Mouse (Mus musculus): ENCODE results near the gene Gmnn.
"Not testable (repeated sequence)": the region's sequence is repeated elsewhere in the genome, so short reads cannot be mapped to it uniquely, and the experiment has no call there.

The Gmnn gene

DNA sequence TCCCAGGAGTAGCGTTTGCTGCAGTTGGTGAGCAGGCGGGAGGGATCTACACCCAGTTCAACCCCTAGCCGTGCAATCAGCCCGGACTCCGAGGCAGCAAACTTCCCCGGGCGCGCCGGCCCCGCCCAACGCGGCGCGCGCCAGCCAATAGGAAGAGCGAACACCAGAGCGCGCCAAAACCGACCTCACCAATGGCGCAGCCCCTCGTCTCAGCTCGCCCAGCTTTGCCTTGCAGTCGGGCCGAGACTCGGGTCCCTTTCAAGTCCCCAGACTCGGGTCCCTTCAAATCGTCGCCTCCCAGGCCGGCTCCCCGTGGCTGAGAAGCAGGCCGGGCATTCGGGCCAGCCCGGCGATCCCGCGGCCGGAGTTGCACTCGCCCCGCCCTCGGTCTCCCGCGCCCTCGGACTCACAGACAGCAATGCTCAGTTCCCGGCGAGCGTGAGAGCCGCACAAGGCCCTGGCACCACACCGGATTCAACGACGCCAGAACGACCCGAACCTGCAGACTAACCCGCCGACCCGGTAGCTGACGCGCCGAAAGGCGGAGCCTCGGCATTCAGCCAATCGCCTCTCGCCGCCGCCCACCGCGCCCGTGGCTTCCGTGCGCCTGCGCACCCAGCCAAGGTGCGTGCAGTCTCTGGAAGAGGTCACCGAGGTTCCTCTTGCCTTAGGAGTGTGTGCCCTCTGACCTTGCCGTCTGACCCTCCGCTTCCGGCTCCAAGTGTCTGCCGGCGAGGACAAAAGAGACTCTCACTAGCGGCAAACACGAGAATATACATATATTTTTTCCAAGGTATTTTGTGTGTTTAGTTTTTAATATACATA is at the start of gene Gmnn:
TSS of gene Gmnn (minus strand) at position 521 of the 825 bp plus-strand sequence.
- peak; percentile 91 for DNase-seq

DNA sequence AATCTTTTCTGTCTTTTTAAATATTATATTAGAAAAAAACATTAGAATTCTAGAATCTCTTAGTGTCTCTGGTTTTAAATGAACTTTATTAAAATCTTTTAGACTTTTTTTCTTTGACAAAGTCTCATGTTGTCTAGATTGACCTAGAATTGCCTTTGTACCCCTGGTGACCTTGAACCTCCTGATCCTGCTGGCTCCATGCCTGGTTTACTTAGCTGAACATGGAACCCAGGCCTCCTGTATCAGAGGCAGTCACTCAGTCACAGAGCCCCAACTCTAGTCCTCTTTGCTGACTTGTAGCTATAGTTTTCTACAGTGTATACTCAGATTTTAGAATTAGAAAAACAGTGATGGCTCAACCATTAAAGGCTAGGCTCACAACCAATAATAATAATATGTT is 44.4 kb upstream of the Gmnn start:
- no peak for DNase-seq

DNA sequence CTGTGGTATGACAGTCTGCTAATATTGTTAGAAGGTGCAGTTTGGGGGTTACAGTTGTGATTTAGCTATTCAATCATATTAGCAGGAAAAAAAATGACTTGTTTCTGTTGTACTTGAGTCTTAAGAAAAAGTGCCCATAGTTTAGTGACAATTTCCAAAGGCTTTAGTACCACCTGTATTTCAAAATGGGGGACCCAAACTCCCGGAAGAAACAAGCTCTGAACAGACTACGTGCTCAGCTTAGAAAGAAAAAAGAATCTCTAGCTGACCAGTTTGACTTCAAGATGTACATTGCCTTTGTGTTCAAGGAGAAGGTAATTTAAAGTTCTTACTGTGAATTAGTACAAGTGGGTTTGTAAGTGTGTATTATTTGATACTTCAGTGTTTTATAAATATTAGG is 41.5 kb upstream of the Gmnn start:
- DNase-seq = no peak

DNA sequence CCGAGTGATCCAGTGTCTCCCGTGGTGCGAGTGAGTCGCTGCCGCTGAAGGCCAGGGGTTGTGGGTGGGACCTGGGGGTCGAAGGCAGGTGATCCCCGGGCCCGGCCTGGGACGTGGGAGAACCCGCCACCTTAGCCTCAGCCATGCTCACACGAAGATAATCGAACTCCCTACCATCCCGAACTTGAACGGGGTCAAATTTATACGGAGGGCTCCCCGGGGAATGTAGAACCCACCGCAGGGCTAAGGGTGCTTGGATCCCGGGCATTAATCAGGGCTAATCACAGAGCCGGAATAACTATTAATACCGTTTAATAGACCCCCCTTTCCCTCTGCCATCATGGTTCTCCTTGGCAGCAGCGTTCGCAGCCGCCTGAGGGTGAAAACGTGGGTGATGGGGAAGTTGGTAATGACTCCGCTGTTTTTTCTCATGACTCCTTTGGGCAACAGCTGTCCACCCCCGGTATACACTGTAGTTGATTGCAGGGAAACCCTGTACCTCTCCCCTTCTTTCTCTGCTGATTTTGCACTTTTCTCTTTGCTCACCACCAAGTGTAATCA is 40.5 kb upstream of the Gmnn start:
- DNase-seq = peak; percentile 61 to 62

DNA sequence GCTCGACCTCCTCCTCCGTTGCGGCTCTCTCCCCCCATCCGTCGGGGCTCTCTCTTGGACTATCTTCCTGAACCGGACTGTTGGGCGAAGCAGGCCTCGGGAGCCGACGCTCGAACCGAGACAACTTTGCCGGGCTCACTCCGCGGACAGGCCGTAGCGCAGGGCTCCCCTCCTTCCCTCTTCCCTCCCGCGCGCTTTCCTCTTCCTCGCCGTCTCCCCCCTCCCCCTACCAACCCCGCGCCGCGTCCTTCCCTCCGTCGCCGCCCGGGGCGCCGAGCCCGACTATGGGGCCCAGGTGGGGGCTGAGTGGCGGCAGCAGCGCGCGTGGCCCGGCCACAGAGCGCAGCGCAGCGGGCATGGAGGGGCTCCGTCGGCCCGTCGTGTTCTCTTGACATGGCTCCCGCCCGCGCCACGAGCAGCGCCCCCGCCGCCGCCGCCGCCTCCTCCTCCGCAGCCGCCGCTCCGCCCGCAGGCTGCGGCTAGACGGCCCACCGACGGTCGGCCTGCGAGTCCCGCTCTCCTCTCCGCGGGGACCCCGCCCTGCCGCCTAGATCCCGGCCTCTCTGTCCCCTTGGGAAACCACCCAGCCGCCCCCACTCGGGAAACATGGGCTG is 39.7 kb upstream of the Gmnn start, which contains the start of gene BC005537:
TSS of gene BC005537 (plus strand) at position 350 of the 614 bp plus-strand sequence.
- peak; percentile 78 to 83 for DNase-seq

DNA sequence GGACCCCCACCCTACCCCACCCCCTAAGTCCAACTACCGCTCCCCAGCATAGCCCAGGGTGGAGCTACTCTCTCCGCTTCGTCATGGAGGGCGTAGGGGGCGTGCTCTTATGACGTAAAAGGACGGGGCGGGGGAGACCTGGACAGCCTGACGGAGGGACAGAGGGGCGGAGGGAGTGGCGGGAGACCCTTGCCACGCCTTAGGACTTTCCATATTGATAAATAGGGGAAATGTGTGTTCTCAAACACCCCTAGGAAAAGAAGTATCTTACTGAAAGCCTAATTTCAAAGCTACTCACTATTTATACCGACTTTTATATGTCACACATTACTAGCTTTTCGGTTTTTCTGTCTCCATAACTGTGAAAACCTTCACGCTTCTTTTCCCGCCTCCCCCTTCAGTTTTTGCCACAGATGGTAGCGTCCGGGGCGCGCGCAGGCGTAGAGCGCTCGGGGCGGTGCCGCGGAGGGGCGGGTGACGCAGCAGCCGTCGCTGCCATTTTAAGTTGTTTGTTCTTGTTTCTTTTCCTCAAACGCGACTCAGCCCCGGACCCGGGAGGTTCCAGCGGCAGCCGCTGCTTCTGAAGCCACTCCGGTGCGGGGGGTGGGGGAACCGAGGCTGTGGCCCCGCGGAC is 39.1 kb upstream of the Gmnn start:
- peak; percentile 99 to 100 for DNase-seq

DNA sequence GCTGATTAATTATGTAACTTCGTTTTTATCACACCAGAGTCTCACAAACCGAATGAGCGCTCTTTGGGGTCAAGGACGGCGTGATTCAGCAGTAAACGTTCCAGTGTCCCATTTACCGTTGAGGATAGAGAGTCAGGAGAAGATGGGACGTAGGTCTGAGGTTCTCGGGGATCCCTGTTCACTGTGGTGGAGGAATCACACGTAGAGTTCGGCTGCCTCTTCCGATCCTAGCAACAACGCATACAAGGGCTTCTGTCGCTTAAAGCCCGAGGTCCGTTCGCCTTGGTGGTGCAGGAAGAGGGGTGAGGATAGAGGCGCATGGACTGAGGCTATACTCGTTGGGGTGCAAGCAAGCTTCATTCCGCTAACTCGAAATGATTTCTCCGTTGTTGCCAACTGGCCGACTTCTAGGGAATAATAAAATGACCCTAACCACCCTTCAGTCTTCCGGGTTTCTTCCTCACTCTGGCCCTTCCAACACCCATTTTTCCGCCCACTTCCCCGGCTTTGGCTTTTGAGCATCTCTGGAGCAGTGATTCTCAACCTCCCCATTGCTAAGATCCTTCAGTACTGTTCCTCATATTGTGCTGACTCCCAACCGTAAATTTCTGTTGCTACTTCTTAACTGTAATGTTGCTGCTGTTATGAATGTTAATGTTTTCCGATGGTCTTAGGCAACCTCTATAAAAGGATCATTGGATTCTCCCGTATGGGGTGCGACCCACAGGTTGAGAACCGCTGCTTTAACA is 38.4 kb upstream of the Gmnn start:
- DNase-seq = peak; percentile 28 to 40

DNA sequence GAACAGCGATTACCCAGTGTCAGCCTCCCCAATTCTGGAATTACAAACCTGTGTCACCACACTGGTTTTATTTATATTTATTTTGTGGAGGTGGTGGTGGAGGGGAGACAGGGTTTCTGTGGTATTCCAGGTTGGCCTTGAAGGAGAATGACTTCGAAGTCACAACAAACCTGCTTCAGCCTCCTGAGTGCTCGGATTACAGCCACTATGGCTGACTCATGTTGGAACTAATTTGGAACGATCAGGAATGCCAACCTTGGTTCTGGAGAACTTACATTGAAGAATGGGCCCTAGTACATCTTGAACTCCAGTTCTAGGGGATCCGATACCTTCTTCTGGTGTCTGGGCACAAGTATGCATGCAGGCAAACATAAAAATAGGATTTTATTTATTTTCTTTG is 37.7 kb upstream of the Gmnn start:
- no peak for DNase-seq

DNA sequence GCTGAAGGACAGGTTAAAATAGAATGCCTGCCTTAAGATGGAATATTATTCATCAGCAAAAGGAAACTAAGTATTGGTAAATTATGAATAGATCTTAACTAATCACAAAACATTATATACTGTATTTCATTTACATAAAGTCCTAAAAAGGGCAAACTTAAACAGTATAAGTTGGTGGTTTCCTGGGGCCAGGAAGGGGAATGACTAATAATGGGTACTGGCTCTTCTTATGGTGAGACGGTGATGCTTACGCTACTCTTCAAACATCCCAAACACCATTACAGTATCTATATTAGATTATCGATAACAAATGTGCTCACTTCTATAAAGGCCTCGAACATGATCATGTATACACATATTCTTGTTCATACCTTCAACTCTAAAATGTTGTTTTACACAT is 37.0 kb upstream of the Gmnn start:
- DNase-seq = no peak

DNA sequence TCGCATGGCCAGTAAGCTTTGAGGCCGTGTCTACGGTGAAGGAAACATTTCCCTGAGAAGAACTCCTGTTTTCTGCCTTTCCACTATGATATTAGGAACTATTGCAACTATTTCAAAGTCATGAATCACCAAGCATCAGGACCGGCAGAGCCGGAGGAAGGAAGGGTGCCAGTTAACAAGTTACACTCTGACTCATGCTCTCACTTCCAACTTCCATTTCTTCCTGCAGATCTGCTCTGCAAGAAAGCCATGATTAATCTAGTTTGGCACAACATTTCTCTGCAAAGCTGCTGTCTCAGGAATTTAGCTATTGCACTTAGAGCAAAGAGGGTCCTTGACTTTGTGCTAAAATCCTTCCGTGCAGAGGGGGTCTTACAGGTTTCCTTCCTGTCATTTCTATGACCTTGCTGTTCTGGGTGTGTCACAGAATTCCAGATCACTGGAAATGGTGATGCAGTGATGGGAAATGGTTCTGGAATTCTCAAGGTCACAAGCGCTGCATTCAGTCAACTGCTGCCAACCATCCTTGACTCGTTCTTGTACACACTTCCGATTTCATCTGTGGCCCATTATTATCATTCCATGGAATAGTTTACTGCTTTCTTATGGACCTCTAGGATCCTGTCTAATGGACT is 30.8 kb upstream of the Gmnn start:
- no peak for DNase-seq

DNA sequence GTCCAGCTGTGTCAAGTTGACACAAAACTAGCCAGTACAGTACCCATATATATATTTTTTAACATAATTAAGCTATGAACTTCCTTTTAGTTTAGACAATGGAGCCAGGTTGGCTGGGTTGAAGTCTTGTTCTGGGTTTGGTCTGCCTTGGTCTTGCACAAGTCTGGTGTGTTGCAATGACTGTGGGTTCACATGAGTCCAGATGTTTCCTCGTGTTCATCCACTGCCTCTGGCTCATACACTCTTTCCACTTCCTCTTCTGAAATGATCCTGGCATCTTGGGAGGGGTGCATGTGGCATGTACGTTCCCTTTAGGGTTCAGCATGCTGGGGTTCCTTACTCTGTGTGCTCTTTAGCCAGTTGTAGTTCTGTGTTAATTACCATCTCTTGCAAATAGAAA is 29.6 kb upstream of the Gmnn start:
- DNase-seq = no peak

DNA sequence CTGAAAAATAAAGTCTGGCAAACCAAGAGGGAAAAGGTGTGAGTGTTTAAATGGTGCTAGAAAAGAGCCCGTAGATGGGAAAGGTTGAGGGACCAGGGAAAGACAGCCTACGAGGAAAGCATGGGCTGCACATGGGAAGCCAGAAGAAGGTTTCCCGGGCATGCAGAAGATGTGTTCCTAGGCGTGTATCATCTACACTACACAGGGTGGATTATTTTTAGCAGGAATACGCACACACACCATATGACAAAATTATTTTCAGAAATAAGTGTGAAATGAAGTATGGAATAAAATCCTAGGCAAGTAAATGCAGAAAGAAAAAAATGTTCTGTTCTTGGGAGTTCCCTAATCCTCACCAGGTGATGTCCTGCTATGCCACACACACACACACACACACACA is 25.8 kb upstream of the Gmnn start:
- no peak for DNase-seq

DNA sequence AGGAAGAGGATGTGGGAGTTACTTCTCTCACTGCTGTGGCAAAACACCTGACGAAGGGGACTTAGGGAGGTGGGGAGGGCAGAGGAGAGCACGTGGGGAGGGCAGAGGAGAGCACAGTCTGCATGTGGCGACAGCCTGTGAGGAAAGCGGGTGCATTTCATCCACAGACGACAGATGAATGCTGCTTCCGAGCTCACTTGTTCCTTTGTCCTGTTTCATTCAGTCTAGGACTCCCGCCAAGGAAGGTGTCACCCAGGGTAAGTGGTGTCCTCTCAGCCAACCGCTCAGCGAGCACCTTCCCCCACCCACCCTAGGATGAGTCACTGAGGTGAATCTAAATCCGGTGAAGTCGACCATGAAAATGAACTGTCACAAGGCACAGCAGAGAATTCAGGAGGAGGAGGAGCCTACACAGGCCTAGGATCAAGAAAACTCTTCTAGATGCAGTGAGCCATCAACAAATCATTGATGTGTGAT is 24.3 kb upstream of the Gmnn start:
- peak; percentile 39 to 47 for DNase-seq

DNA sequence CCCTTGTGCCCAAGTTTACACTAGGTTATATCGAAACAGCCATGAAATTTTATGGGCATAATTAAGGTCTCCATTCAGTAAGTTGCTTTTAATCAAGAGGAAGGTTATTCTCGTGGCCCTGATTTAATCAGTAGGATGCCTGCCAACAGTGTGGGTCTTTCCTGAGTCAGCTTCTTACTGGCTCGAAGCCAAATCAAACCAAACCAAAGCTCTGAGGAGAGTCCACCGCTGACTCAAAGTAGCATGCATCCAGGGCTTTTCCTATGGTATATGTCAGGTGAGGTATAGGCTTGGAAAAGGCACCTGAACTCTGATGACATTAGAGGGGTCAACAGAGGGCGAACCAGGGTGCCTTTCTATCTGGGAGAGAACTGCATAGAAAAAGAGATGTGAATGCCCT is 20.2 kb upstream of the Gmnn start:
- no peak for DNase-seq

DNA sequence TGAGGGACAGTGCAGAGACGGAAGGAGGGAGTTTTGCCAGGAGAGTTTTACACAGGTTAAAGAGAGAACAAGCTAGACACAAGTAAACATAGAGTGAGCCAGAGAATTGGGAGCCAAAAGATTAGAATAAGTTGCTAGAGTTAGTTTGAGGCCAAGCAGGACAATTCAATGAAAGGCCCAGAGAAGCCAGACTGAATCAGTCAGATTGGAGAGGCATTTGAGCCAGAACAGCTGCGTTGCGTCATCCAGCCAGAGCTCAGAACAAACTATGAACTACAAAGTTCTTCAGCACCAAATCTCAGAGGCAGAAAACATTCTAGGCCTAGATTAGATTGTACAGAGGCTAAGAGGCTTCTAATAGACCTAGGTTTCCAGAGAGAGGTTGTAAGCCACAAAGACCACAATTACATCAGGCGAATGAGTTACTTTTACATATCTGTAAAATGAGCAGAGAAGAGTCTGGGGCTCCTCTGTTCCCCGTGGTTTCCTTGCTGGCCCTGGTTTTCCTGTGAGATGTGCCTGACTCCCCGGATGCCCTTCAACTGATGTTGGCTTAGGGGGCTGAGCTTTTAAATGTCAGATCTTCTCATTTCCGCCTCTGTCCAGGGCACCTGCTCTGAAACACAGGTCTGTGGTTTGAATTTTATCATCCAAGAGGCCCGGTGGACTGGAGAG is 17.1 kb upstream of the Gmnn start:
- DNase-seq = no peak

DNA sequence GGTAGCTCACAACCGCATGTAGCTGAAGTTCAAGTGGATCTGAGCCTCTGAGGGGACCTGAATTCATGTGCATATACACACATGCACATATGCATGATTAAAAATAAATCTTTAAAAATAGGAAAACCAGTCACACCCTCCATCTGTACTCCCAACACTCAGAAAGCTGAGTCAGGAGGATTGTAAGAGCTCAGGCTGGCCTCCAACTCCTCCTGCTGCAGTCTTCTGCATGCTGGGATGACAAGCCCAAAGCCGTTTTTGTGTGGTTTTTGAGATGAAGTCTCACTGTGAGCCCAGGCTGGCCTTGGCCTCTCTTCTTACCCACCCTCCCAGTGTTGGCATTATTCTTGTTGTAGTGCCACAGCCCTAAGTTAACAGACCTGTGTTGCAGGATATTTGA is 16.3 kb upstream of the Gmnn start:
- no peak for DNase-seq

DNA sequence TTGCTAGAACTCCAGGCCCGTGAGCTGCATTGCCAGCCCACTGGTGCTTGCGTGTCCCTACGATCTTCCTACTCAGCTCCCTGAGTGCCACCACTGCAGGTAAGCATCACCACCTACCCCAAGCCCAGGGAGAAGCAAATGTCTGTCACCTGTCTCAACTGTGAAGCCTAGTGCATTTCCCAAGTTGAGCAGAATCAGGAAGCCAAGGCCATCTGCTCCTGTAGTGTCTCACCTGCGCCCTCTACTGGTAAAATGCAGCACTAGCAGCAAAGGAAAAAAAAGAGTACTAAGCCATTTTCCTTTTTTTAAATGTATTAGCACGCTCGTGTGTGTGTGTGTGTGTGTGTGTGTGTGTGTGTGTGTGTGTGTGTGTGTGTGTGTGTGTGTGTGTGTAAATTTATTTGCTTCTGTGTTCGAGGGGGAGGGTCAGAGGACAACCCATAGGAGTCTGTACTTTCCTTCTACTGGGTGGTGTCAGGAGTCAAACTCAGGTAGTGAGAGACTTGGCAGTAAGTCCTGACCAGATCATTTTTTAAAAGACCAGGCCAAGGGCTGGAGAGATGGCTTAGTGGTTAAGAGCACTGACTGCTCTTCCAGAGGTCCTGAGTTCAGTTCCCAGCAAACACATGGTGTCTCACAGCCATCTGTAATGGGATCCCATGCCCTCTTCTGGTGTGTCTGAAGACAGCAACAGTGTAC is 14.6 kb upstream of the Gmnn start:
- DNase-seq = peak; percentile 69 to 73

DNA sequence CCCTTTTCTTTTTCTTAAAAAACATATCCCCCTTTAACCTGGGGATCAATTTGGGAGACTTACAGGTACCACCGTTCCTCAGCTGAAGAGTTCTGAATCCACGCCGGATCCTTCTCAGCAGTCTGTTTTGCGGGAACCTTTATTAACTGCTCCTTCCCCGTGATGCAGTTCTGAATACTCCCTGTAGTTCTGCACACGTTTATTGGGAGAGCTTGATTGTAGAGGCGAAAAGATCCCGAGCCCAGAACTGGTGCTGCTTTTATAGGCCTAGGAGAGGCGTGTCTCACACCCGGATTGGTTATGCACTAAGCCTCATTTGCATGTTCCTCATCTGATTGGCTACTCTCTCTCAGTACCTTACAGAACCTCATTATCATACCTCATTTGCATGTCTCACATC is 9.8 kb upstream of the Gmnn start:
- not testable (repeated sequence) for DNase-seq

DNA sequence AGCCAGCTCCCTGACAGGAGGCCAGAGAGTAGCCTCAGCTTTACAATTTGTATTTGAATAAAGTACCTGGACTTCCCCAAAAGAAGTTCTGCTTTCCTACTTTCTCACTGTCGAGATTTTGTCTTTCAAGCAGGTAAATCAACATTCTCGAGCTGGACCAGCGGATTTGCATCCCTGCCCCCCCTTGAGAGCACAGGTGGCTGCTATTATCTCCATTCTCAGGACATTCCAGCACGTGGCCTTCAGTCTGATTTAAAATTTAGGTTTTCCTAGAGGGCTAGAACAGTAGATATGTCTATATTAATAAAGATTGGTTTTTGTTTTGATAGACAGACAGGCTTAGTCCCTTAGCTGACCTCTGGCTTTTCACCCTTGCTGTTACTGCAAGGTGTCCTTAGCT is 6.1 kb upstream of the Gmnn start:
- peak; percentile 35 to 50 for DNase-seq

DNA sequence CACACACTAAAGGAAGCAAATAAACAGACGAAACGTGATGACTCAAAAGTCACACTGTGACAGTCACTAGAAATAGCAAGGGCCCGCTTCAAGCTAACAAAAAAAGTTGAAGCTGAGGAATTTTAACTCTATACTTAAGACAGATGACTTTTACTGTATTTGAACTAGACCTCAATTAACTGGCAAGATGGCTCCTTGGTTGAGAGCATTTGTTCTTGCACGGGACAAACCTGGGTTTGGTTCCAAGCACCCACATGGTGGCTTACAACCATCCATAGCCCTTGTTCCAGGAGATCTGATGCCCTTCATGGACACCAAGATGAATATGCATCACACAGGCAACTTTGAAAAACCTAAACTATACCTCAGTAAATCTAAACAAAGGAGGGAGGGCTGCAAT is 531 bp upstream of the Gmnn start:
- no peak for DNase-seq

DNA sequence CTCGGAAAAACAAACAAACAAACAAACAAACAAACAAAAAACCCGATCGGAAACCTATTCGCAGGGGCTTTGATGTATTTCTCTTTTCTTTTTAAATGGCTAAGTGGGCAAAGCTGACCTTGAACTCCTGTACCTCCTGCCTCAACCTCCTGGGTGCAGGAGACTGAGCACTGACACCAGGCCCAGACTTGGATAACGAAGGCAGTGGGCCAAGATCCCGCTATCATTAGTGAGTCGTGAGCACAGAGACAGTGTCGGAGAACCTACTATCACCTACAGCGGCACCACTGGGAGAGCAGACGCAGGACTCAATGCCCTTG is 680 bp downstream of the Gmnn start:
- DNase-seq = no peak
